Mouse (Mus musculus) CD4-positive, CD25-positive, alpha-beta regulatory T cell (primary cell): Measurements from ENCODE around the gene Usp25. TPM values are rescaled to one million over a fixed set of nuclear protein-coding genes. Genes with fewer than 3 reads are reported as not detected.

Experiments
- polyA plus RNA-seq: library from polyadenylated mRNA; unstranded; fragments of 100-300 nt; shearing (Covaris generic); gene quantifications from one replicate; pipeline ENCODE4 v1.2.1, GENCODE M21; 2017

Gene Usp25
- 147 TPM for polyA plus RNA-seq

GRCm38 (mm10) chr16:77013427-77014320 is at the start of gene Usp25:
Usp25 (plus strand) TSS chr16:77013706.

